Mouse (Mus musculus) thymus, postnatal 36 days (tissue): ENCODE measurements around the gene Ninl.
A peak's percentile ranks its signal among the peaks of the same experiment; 100 is the strongest.

Experiments used
- DNase-seq, 2 experiments: peaks; one replicate each; pipeline ENCODE4 v3.0.0; 2022; ENCODE audit warnings: mixed read lengths in 2 of 2

Ninl gene

DNA sequence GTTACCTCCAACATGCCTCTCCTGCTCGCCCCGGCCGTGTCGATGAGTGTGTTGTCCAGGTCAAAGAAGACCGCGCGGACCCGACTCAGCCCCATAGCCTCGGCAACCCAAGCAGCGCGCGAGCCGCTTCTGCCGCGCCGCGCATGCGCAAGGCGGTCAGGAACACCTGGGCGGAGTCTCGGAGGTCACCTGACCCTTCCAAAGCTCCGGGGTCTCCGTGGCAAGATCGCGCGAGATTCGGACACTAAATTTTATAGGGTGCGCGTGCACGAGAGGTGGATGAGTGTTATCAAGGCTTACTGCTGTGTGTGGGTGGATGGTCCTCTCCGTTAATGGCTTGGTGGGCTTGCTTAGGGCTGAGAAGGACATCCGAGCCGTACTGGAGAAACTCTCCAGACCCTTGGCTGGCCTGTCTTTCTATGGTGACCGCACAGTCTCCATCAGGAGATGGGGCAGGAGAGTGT is at the start of gene Ninl, which contains the start of gene Nanp:
Gene Ninl, minus strand, starts transcription at position 151 of the 464 bp plus-strand sequence.
Gene Nanp, minus strand, starts transcription at position 167 of the 464 bp plus-strand sequence.
- peak; percentile 92 to 94 for DNase-seq

DNA sequence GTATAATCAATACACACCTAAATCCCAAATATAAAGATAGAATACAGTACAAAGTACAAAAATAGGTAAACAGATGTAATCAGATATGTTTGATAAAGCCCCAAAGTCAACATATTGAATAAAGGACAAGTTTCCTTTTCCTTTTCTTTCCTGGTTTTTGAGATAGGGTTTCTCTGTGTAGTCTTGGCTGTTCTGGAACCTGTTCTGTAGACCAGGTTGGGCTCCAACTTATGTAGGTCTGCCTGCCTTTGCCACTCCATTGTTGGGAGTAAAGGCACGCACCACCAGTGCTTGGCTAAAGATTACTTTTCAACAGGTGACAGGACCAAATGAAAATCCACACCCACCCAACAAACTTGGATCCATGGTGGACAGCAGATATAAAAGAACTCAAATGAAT is 17.5 kb upstream of the Ninl start:
- DNase-seq: no peak

DNA sequence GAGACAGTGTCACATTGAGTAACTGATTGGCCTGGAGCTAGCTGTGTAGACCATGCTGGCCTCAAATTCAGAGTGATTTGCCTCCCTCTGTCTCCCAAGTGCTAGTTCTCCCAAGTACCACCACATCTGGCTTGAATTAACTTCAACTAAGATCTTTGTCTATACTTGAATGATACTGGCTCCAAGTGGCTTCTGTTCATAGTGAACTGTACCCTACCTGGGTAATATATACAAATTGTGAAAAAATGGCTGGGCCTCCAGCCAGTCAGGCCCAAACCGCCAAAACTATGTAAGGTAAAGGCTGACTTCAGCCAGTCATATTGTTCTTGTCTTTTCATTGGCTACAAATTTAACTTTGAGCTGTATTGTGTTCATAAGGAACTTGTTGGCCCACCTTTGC is 1.2 kb upstream of the Ninl start:
- DNase-seq: no peak

DNA sequence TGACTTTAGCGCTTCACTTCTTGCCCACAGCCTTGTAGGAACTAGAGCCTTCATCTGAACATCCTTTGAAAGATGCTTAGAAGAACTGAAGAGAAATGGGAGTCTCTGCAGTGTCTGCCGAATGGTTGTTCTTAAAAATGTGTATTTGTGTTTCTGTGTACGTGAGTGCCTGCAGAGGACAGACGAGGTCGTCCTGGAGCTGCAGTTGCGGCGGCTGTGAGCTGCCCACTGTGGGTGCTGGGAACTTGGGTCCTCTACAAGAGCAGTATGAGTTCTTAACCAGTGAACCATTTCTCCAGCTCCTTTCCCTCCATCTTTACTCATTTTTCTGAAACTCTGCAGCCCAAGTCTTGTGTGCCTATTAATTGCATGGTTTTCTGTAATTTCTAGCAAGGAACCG is 544 bp upstream of the Ninl start:
- no peak for DNase-seq

DNA sequence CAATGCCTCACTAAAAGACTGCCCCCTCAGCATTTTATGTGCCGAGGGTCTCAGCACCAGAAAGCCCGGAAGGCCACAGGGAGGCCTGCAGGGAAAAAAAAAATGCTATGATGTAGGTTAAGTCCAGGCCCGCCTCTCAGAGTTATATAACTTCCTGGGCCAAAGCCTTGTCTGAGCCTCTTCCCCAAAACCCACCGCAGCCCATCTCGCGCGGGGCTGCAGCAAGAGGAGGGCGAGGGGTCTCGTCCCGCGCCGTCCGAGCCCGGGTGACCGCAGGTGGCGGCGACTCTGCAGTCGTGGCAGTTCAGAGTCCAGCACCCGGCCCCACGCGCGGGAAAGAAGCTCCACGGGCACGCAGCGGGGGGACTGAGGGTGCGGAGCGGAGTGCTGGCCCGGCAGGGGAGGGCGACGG is 365 bp downstream of the Ninl start:
- DNase-seq: no peak

DNA sequence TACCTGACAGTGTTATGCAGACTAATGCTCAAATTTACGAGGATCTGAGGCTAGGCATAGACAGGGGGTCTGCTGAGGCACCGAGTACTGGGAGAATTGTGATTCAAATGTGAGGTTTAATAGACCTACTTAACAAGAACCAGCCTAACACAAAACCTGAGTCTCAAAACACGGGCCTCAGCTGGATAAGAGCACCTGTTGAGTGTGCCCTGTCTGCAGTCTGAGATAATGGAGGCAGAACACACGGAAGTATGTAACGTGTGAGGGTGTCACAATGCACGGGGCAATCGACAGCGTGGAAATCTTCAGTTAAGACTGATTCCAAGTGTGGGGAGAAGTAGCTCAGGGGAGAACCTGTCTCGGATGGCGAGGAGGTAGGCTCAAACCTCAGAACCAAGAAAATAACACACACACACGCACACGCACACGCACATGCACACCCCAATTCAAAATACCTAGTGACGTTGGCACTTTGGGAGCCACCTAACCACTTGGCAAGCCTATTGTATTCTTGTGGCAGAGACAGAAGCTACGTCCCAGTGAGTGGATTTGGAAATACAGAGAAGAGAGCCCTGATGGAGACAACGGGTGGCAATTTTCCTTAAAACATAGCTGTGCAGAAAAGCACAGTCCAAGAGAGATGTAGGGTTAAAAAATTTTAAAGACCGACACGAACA is 1.2 kb downstream of the Ninl start:
- no peak for DNase-seq

DNA sequence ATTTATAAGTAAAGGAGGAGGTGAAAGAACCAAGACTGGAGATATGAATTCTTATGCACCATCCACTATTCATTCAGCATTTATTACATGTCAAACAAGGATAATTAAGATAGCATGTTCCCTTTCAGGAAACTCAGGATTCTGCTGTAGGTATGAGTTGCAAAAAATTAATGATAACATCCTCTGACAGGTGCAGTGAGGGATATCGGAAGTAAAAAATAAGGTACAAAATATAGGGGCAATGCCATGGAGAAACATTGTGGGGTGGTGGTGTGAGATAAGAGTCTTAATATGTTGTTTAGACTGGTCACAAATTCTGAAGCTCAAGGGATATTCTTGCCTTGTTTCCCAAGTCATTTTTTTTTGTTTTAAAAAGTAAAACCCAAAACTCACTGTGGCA is 1.9 kb downstream of the Ninl start:
- DNase-seq: no peak

DNA sequence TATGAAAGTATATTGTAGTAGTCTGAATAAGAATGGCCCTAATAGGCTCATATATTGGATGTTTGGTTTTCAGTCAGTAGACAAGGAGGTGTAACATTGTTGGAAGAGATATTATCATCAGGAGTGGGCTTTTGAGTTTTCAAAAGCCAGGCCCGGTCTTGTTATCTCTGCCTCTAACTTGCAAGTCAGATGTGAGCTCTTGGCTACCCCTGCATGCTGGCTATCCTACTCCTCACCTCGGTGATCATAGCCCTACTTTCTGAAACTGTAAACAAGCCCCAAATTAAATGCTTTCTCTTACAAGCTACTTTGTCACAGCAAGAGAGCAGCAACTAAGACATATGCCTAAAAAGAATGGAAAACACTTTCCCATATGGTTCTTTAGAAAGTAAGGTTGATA is 2.5 kb downstream of the Ninl start:
- no peak for DNase-seq

DNA sequence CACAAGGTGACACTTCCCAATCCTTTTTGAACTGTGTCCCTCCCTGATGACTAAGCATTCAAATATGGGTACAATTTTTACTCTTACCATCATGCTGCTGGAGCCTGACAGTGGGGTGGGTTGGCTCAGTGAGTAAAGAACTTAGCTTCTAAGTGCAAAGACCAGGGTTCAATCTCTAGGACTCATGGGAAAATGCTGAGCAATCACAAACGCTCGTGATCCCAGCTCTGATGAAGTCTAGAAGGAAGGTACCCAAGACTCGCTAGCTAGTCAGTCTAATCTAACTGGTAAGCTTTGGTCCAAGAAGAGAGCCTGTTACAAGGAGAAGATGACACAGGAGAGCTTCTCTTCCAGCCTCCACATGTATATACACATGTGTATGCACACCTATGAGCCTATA is 4.7 kb downstream of the Ninl start:
- no peak for DNase-seq

DNA sequence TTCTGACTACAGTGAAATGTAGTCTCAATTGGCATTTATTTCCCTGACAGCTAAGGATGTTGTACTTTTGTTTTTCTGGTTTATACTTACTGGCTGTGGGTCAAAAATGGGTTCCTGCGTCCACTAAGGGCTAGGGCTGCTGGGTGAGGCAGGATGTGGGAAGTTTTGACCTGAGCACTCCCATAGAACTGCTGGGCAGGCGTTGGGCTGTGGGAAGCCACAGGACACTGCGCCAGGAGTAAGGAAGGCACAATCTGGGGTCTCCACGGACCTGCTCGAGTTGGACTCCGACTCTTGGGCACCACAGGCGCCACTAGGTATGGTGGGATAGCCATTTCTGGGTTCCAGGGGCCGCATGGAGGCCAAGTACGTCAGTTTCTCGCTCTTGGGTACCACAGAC is 18.0 kb downstream of the Ninl start:
- DNase-seq: no peak

DNA sequence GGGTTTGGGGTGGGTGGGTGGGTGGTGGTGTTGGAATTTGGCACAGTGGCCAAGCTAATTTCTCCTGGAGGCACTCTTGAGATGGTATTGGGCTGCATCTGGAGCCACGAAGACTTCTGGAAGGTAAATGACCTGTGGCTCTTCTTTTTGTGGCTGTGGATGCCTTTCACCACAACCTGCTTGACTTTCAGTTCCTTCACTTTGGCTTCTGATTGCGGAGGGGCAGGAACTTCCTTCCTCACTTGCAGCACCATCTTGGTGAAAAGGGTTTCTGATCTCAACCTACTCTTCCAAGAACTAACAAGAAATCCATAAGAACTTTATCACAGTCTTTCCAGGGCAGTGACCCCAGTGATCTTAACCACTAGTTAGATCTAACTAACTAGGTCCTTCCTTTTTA is 23.9 kb downstream of the Ninl start:
- no peak for DNase-seq

DNA sequence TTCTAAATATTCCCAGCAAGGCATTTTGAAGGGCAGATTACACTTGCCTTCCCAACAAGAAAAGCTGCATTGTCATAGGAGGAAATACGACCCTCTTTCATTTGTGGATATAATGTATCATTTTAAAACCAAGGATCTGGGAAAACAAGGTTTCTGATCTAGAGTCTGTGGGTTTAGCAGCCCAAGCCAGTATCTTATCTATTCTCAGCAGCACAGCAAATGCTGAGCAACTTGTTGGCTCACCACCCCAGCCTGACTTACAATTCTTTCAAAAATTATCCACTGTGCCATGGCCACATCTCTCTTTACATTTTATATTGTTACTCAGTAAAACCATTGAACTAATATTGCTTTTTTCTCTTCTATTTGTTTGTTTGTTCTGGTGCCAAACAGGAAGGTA is 27.9 kb downstream of the Ninl start:
- no peak for DNase-seq

DNA sequence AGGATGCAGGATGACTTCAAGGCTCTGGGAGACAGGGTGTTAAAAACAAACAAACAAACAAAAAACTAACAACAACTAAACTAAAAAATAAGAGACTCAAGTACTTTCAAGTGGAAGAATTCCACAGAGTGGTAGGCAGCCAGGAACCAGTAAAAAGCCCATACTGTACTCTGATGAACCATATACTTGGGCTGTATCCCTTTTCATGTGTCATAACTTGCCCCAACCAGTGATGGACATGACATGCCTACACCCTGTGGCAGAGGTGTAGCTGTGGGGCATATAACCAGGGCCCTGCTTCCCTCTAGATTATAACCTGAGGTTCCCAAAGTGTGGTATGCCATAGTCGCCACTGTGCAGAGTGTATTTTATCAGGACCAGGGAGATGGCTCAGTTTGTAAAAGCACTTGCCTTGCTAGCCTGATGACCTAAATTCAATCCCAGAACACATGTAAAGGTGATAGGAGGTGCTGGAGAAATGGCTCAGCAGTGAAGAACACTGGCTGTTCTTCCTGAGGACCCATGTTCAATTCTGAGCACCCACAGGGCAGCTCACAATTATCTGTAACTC is 29.6 kb downstream of the Ninl start:
- DNase-seq: no peak

DNA sequence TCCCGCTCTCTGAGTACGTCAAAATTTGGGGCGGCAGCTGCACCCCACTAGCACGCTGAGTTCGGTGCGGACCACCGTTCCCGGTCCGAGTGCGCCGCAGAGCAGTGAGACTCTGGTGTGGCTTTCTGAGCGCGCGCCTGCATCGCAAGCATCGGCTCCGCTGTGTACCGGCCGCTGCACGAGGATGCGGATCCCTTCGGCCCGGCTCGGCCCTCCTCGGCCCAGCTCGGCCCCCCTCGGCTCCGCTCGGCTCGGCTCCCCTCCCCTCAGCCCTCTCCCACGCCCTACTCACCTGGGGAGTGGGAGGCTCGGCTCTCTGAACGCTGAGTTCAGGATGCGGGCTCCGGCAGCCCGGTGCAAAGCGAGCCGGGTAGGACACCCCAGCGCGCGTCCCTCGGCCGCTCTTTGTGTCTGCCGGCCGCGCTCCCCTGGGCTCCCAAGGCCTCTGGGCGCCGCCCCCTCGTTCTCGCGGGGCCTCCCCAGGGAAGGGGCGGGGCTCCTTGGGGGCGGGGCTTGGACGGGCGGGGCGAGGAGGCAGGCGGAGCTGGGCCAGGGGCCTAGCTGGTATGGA is 30.2 kb downstream of the Ninl start:
- DNase-seq: peak; percentile 16 to 29

DNA sequence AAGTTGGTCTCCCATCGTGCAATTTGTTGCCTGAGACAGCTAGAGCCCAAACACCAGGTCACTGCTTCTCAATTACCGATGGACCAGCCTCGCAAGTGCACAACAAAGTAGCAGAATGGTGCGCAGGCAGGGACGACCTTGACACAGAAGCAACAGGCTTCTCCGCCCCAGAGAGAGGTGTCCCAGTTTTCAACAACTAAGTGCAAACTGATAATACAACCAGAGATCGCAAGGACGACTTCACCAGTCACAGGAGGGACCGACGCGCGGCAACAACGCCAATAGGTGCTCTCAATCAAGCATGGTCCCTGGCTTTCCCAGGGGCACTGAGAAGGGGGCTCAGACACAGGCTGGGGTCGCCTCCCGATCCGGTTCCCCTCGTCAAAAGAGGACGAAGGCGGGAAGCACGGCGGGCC is 30.7 kb downstream of the Ninl start:
- no peak for DNase-seq

DNA sequence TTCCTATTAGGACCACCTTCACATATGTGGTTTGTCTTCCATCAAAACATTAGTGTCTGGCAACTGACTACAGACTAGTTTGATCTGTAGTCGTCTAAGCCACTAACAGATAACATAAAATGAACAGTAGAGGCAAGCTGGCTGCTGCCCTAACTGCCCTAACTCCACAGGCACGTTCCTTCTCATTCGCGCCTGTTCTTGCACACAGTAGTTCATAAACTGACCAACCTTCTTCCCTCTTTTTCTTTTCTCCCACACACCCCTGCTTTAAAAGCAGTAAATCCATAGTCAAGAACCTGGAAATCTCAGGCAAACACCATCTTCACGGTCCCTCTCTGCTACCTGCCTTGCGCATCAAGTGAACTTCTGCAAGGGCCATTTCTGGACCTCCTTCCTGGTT is 31.2 kb downstream of the Ninl start:
- DNase-seq: no peak

DNA sequence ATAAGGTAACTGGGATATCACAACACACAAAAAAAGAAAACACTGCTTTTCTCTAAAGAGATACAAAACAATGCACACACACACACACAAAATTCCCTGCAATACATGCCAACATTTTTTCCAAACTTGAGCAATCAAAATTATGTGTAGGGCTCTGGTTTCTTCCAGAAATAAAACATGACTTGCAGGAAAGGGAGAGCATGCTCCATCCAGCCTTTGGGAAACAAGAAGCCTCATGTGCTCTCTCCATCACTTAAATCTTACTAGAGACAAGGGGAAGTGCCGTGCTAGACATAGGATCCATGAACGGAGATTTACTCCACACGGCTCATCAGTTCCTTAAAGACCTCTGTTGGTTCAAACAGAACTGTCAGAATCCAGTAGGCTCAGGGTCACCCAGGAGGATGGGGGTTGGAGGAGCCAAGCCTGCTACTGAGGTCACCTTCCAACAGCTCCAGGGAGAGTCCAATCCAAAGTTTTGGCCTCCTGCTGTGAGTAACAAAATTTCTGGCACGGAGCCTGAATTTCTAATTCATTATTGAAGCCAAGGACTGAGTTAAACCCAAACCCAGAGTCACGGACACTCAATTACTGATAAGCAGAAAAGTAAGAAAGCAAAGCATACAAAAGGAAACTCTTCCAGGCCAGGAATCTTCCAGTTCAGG is 32.8 kb downstream of the Ninl start:
- no peak for DNase-seq

DNA sequence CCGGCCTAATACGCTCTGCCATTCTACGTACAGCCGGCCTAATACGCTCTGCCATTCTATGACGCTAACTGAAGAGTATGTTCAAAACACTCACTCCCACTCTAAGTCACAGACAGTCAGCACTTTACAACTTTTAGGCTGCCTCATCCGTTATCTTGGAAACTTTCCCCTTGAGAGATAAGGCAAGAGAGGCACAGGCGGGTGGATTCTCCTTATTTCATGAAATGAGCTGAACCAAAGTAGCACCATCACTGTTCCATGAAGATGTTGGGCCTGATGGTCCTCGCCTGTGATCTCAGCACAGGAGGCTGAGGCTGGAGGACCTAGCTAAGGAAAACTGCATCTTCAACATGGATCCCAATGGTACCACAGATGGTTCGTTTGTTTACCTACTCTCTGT is 34.8 kb downstream of the Ninl start:
- no peak for DNase-seq

DNA sequence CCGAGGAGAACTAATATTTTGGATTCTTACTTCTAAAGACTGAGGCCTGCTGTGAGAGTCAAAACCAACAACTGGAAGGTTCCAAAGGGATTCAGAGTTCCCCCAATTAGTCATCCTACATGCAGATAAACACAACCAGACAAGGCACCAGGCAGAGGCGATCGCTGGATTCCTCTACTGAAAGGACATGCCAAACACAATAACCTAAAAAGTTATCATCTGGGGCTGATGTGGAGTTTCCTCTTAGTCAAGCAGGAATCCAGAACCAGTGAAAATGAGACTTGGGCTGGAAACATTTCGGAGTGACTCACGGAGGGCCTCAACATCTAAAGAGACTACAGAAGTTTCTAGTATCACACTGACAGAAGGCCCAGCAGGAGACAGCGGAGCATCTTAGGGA is 35.4 kb downstream of the Ninl start:
- DNase-seq: no peak

DNA sequence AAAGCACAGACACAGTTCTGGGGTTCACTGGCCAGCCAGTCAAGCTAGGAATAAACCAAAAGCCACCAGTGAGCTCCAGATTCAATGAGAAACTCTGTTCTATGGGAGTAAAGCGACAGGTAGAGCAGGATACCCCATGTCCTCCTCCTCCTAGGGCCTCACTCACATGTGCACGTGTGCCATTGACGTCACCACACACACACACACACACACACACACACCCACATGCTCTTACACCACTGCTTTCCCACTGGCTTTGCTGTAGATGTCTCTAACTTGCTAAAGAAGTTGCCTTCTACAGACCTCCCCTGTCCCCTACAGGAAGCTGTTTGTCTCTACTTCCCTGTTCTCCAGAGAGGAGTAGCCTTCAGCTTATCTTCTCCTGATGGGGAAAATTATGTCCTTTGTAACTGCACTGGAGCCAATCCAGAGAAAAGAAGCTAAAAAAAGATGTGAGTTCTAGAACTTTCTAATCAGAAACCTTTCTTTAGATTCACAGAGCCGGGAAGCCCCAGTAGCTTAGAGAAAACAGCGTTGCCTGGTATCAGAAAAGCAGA is 37.5 kb downstream of the Ninl start:
- DNase-seq: no peak

DNA sequence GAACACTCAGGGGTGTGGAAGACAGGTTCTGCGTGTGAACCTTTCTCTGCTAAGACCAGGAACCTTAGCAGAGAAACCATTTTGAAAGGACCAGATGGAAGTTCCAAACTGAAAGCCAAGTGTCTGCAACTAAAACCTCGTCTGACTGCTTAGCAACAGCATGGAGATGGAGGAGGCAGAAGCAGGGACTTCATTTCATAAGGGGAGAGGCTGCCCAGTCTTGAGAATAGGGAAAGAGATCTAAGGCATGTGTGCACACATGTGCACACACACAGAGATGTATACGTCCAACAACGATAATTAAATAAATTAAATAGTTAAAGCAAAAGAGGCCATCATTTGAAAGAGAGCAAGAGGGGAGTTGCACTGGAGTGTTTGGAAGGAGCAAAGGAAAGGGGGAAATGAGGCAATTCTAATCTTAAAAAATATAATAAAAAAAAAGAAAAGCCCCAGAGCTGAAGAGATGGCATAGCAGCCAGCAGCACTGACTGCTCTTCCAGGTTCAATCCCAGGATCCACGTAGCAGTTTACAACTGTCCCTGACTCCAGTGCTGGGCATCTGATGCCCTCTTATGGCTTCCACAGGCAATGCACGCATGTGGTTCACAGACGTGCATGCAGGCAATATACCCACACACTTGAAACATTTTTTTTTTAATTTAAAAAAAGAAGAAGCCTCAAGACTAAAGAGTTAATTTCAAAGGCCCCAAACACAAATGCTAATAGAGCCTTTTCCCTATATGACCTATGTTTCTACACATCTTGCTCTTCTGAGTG is 38.6 kb downstream of the Ninl start:
- DNase-seq: peak in 1 of 2 experiments; percentile 13

DNA sequence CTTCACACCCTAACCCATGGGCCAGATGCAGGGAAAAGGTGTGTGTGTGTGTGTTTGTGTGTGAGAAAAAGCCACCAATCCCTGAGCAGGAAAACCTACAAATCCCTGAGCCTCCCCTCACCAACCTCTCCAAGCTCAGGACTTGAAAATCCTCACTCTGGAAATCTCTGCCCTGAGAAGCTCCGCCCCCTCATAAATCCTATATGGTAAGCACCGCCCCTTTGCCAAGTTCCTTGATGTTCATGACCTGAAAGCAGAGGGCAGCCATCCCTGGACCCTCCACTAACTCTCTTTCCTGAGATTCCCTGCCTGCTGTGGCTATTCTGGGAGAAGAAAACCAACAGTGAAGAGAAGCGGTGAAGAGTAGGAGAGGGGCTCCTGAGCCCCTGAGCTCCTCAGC is 40.2 kb downstream of the Ninl start:
- DNase-seq: no peak

DNA sequence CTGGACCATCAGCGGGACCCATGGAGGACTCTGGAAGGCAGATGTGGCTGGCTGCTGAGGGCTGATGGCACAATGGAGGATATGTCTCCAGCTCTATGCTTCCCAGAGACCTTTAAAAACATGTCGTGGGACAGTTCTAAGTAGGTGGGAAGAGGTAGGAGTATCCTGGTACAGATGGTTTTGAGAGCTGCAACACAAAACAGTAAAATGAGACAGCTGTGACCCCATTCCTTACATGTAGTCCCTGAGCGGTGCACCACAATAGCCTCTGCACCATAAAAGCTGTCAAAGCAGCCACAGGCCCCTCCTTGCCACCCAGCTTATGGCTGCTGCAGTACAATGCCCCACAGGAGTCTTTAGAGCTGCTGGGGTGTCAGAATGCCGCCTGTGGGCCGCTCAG is 41.6 kb downstream of the Ninl start:
- no peak for DNase-seq
